8 mouse cellular contexts compared by ENCODE assay signal in the genomic region with DNA sequence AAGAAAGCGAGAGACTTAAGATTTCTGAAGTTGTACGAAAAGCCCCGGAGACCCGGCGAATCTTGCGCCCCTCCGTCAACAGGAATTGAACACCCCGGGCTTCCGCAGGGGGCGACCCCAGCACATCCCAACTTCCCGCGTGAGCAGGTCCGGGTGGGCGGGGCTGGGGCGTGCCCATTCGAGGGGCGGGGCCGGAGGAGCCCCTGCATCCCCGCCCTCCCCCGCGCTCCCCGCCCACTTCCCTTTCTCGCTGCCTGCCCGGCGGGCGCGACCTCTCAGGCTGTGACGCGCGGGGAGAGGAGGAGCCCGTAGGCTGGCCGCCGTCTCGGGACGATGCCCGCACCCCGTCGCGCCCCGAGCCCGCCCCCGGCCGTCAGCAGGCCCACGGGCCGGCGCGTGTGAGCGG.
DNase-seq lines count a peak whose midpoint lies in the region; ATAC-seq and TF ChIP-seq lines count a peak whose summit lies in the region.

No protein-coding gene starts in this region.

- no peaks in the 10 kb centered on the region for H3K36me3 ChIP-seq in hindbrain, embryonic 12.5 days

- peak overlapping the region; percentile 67; the same call in 1 of the 2 replicates for H3K27ac ChIP-seq in hindbrain, embryonic 12.5 days

- POLR2A ChIA-PET in Patski (lab: Charles Lee) = no interaction called here

- peaks cover 16% of the 10 kb centered on the region for H3K4me1 ChIP-seq in hindbrain, embryonic 12.5 days

- DNase-seq in Patski (ENCODE audit: low read depth, low spot score) = no peak
- DNase-seq in cerebellum, adult 9-11 months = peak; percentile 68
- DNase-seq in frontal cortex, postnatal 10 days (ENCODE audit: low spot score in 2 of 2) = peak; percentile 68 to 78
- DNase-seq in layer of hippocampus, postnatal 25 days (ENCODE audit: extremely low spot score in 1 of 2, low spot score in 1 of 2) = peak; percentile 48 to 56
- peak; percentile 93 for DNase-seq in lung, postnatal 14 days
- peak; percentile 93 for DNase-seq in ovary, postnatal 36 days (ENCODE audit: low spot score)
- peak; percentile 92 for DNase-seq in thymus, postnatal 25 days

- peak overlapping the region; percentile 70 for H3K4me2 ChIP-seq in hindbrain, embryonic 12.5 days (replicated peaks)

- WGBS in hindbrain, embryonic 12.5 days = 0% methylated on average over 12 of the region's 48 CpGs

- H3K4me3 ChIP-seq in hindbrain, embryonic 12.5 days = peak overlapping the region; percentile 72

- TF ChIP-seq CTCF in Patski (IDR thresholded peaks at IDR 0.05) = no peak

- CTCF ChIA-PET in Patski (lab: Charles Lee) = interaction anchor here (1.4 kb wide), 1 partner anchor 49 kb away, joined by 5 read pairs; no protein-coding TSS in a partner anchor

- in situ Hi-C loops in Patski (cut with MboI; ENCODE audit: low pct_unique_long_range_greater_than_20kb) = no loop called here

- ATAC-seq in Patski = peak; percentile 84
- ATAC-seq in hindbrain, embryonic 12.5 days (ENCODE audit: low FRiP score) = peak; percentile 93

- no peaks in the 10 kb centered on the region for H3K27me3 ChIP-seq in Patski
- H3K27me3 ChIP-seq in hindbrain, embryonic 12.5 days = no peaks in the 10 kb centered on the region

- peak overlapping the region; percentile 78 for H3K9ac ChIP-seq in hindbrain, embryonic 12.5 days

- no peaks in the 10 kb centered on the region for H3K9me3 ChIP-seq in hindbrain, embryonic 12.5 days (replicated peaks)
